Mouse (Mus musculus): ENCODE measurements around the gene Dab2ip. TPM values are rescaled to one million over a fixed set of nuclear protein-coding genes. Genes with fewer than 3 reads are reported as not detected.

Gene Dab2ip
- polyA plus RNA-seq, 1 experiment from 2014 or later, result 44.0 TPM

- Histone ChIP-seq H3K4me3 (no peak overlapping the region), H3K9ac (no peak overlapping the region), H3K9me3 (replicated peaks) (no peaks in the 10 kb centered on the region), H3K36me3 (no peaks in the 10 kb centered on the region), H3K4me2 (no peak overlapping the region), H3K4me1 (replicated peaks) (peaks cover 31% of the 10 kb centered on the region), H3K27ac (no peak overlapping the region), H3K27me3 (no peaks in the 10 kb centered on the region)
- WGBS, result 58% methylated on average over 8 of the region's 8 CpGs
- no peak for ATAC-seq (replicated peaks; ENCODE audit: insufficient number of reproducible peaks, insufficient read depth, low FRiP score, low read depth)
These were observed 206.3 kb downstream of the Dab2ip start for GRCm38 (mm10) chr2:35764328-35764727.

GRCm38 (mm10) chr2:35767834-35768537 lies 209.9 kb downstream of the Dab2ip start:
- H3K36me3 ChIP-seq, result no peaks in the 10 kb centered on the region
- H3K9ac ChIP-seq, result no peak overlapping the region
- WGBS, result 32% methylated on average over 14 of the region's 14 CpGs
- H3K4me1 ChIP-seq (replicated peaks), result peaks cover 37% of the 10 kb centered on the region
- no peak overlapping the region for H3K4me3 ChIP-seq
- peak overlapping the region; percentile 79 for H3K27ac ChIP-seq
- no peaks in the 10 kb centered on the region for H3K27me3 ChIP-seq
- no peaks in the 10 kb centered on the region for H3K9me3 ChIP-seq (replicated peaks)
- ATAC-seq (replicated peaks; ENCODE audit: insufficient number of reproducible peaks, insufficient read depth, low FRiP score, low read depth), result peak; percentile 65; the same call in 1 of the 2 replicates
- no peak overlapping the region for H3K4me2 ChIP-seq

- WGBS, result 39% methylated on average over 4 of the region's 4 CpGs
- Histone ChIP-seq H3K36me3 (no peaks in the 10 kb centered on the region), H3K4me2 (no peak overlapping the region), H3K27ac (peak overlapping the region; percentile 79), H3K4me1 (replicated peaks) (peaks cover 37% of the 10 kb centered on the region), H3K9ac (no peak overlapping the region), H3K4me3 (no peak overlapping the region), H3K9me3 (replicated peaks) (no peaks in the 10 kb centered on the region), H3K27me3 (no peaks in the 10 kb centered on the region)
- ATAC-seq (replicated peaks; ENCODE audit: insufficient number of reproducible peaks, insufficient read depth, low FRiP score, low read depth), result peak; percentile 19; the same call in 1 of the 2 replicates
These were observed 210.6 kb downstream of the Dab2ip start for GRCm38 (mm10) chr2:35768538-35769238.

- H3K4me1 ChIP-seq (replicated peaks), result peaks cover 33% of the 10 kb centered on the region
- H3K4me3 ChIP-seq, result no peak overlapping the region
- peak overlapping the region; percentile 66; the same call in 1 of the 2 replicates for H3K27ac ChIP-seq
- no peaks in the 10 kb centered on the region for H3K27me3 ChIP-seq
- no peaks in the 10 kb centered on the region for H3K36me3 ChIP-seq
- 71% methylated on average over 12 of the region's 12 CpGs for WGBS
- no peak overlapping the region for H3K4me2 ChIP-seq
- no peak for ATAC-seq (replicated peaks; ENCODE audit: insufficient number of reproducible peaks, insufficient read depth, low FRiP score, low read depth)
- no peak overlapping the region for H3K9ac ChIP-seq
- H3K9me3 ChIP-seq (replicated peaks), result no peaks in the 10 kb centered on the region
These were observed 211.3 kb downstream of the Dab2ip start for GRCm38 (mm10) chr2:35769398-35769797.

- no peak for ATAC-seq (replicated peaks; ENCODE audit: insufficient number of reproducible peaks, insufficient read depth, low FRiP score, low read depth)
- no peaks in the 10 kb centered on the region for H3K9me3 ChIP-seq (replicated peaks)
- H3K9ac ChIP-seq, result no peak overlapping the region
- peaks cover 41% of the 10 kb centered on the region for H3K4me1 ChIP-seq (replicated peaks)
- H3K4me3 ChIP-seq, result no peak overlapping the region
- no peak overlapping the region for H3K27ac ChIP-seq
- H3K36me3 ChIP-seq, result no peaks in the 10 kb centered on the region
- H3K4me2 ChIP-seq, result no peak overlapping the region
- WGBS, result 65% methylated on average over 2 of the region's 2 CpGs
- H3K27me3 ChIP-seq, result no peaks in the 10 kb centered on the region
These were observed 212.5 kb downstream of the Dab2ip start for GRCm38 (mm10) chr2:35770541-35770940.

- 9% methylated on average over 5 of the region's 5 CpGs for WGBS
- no peaks in the 10 kb centered on the region for H3K9me3 ChIP-seq (replicated peaks)
- ATAC-seq (replicated peaks; ENCODE audit: insufficient number of reproducible peaks, insufficient read depth, low FRiP score, low read depth), result peak; percentile 85
- no peak overlapping the region for H3K9ac ChIP-seq
- H3K4me1 ChIP-seq (replicated peaks), result peaks cover 33% of the 10 kb centered on the region
- peak overlapping the region; percentile 26; the same call in 1 of the 2 replicates for H3K4me3 ChIP-seq
- peak overlapping the region; percentile 84 for H3K27ac ChIP-seq
- no peaks in the 10 kb centered on the region for H3K27me3 ChIP-seq
- H3K36me3 ChIP-seq, result no peaks in the 10 kb centered on the region
- H3K4me2 ChIP-seq, result peak overlapping the region; percentile 40
These were observed 217.6 kb downstream of the Dab2ip start for GRCm38 (mm10) chr2:35775651-35776055.

GRCm38 (mm10) chr2:35776935-35777334 lies 218.9 kb downstream of the Dab2ip start:
- no peak for ATAC-seq (replicated peaks; ENCODE audit: insufficient number of reproducible peaks, insufficient read depth, low FRiP score, low read depth)
- peaks cover 4% of the 10 kb centered on the region; the same call in 1 of the 2 replicates for H3K27me3 ChIP-seq
- H3K4me3 ChIP-seq, result peak overlapping the region; percentile 26; the same call in 1 of the 2 replicates
- H3K4me2 ChIP-seq, result peak overlapping the region; percentile 40
- H3K9ac ChIP-seq, result no peak overlapping the region
- peak overlapping the region; percentile 84 for H3K27ac ChIP-seq
- WGBS, result 70% methylated on average over 9 of the region's 9 CpGs
- peaks cover 33% of the 10 kb centered on the region for H3K4me1 ChIP-seq (replicated peaks)
- H3K36me3 ChIP-seq, result no peaks in the 10 kb centered on the region
- H3K9me3 ChIP-seq (replicated peaks), result no peaks in the 10 kb centered on the region

- Histone ChIP-seq H3K4me2 (no peak overlapping the region), H3K9me3 (replicated peaks) (no peaks in the 10 kb centered on the region), H3K9ac (no peak overlapping the region), H3K4me3 (no peak overlapping the region), H3K4me1 (replicated peaks) (peaks cover 35% of the 10 kb centered on the region), H3K27ac (no peak overlapping the region), H3K36me3 (no peaks in the 10 kb centered on the region), H3K27me3 (peaks cover 4% of the 10 kb centered on the region; the same call in 1 of the 2 replicates)
- 81% methylated on average over 5 of the region's 5 CpGs for whole genome bisulfite sequencing
- ATAC-seq (replicated peaks; ENCODE audit: insufficient number of reproducible peaks, insufficient read depth, low FRiP score, low read depth), result no peak
These were observed 221.2 kb downstream of the Dab2ip start for GRCm38 (mm10) chr2:35779266-35779665.

Other genes starting within 250 kb of the Dab2ip start
- 52.2 and 65.6 TPM in 2 replicates for gene Stom, start 221.3 kb upstream of the Dab2ip start, polyA plus RNA-seq (2015; fragmentation: Nextera tagmentation; extraction: Ambion mirVana)
- gene 4930568D16Rik, start 190.5 kb upstream of the Dab2ip start, polyA plus RNA-seq (2015; fragmentation: Nextera tagmentation; extraction: Ambion mirVana), result not detected in 2 replicates
- not detected in 2 replicates for gene 4930402F06Rik, start 161.1 kb upstream of the Dab2ip start, polyA plus RNA-seq (2015; fragmentation: Nextera tagmentation; extraction: Ambion mirVana)
- 27.4 and 31.6 TPM in 2 replicates for gene Ggta1, start 95.0 kb upstream of the Dab2ip start, polyA plus RNA-seq (2015; fragmentation: Nextera tagmentation; extraction: Ambion mirVana)

Measured in heart, embryonic 15.5 days (tissue).